Mouse (Mus musculus) forebrain, embryonic 15.5 days (tissue): Measurements from ENCODE around the gene Pebp1. TPM values are rescaled to one million over a fixed set of nuclear protein-coding genes. Genes with fewer than 3 reads are reported as not detected.

ENCODE experiments used
- ATAC-seq: fragments of 200-750 bp; cut with Nextera tagmentation; replicated peaks from 2 replicates; pipeline ENCODE4 v1.8.0; 2017; ENCODE audit warnings: mild to moderate bottlenecking, moderate TSS enrichment, moderate library complexity
- H3K27ac ChIP-seq: fragments of 300-500 bp; sonication (generic); replicated peaks from 2 replicates; pipeline ENCODE4 v1.5.1; 2015; ENCODE audit warnings: mild to moderate bottlenecking, inconsistent platforms
- H3K27me3 ChIP-seq: fragments of 300-500 bp; sonication (generic); 2 replicates; pipeline ENCODE4 v1.6.1; 2015; ENCODE audit warnings: inconsistent platforms
- H3K36me3 ChIP-seq: fragments of 300-500 bp; sonication (generic); 2 replicates; pipeline ENCODE4 v1.6.1; 2015; ENCODE audit warnings: mild to moderate bottlenecking, inconsistent platforms
- H3K4me1 ChIP-seq: fragments of 300-500 bp; sonication (generic); 2 replicates; pipeline ENCODE4 v1.6.1; 2015; ENCODE audit warnings: inconsistent platforms
- H3K4me2 ChIP-seq: fragments of 300-500 bp; sonication (generic); replicated peaks from 2 replicates; pipeline ENCODE4 v1.6.1; 2015; ENCODE audit warnings: mild to moderate bottlenecking, inconsistent platforms
- H3K4me3 ChIP-seq: fragments of 300-500 bp; sonication (generic); 2 replicates; pipeline ENCODE4 v1.5.1; 2015; ENCODE audit warnings: mild to moderate bottlenecking, inconsistent platforms
- H3K9ac ChIP-seq: fragments of 300-500 bp; sonication (generic); replicated peaks from 2 replicates; pipeline ENCODE4 v1.6.1; 2015; ENCODE audit warnings: mild to moderate bottlenecking, inconsistent platforms
- H3K9me3 ChIP-seq: fragments of 300-500 bp; sonication (generic); 2 replicates; pipeline ENCODE4 v1.6.1; 2016; ENCODE audit warnings: inconsistent platforms
- WGBS: fragments of 180-500 bp; shearing (Covaris S2); methylation state at CpG from one replicate; pipeline ENCODE4 v1.1.7; 2015; ENCODE audit warnings: mixed read lengths; 5-methylcytosine and 5-hydroxymethylcytosine counted together
- polyA plus RNA-seq: library from polyadenylated mRNA; unstranded; fragments of >200 nt; fragmentation: Nextera tagmentation; extraction: Ambion mirVana; gene quantifications from 2 replicates; pipeline ENCODE4 v1.2.1, GENCODE M21; 2015

Pebp1 gene
- polyA plus RNA-seq, 1 experiment from 2014 or later: 1,178 TPM

DNA sequence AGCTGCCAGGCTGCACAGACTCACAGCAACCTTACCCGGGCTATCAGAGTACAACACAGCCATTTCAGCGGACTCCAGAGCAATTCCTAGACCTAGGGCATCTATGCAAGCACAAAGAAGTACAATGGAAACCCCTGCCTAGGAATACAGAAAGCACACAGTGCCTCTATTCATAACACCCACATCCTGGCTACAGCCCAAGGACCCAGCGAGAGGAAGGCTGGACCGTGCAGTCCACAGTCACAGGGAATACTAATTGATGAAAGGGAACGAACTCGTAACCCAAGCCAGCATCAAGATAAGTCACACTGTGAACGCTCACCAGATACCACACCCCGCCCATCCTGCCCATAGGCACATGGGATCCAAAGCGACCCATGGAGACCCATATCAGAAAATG lies 3.4 kb downstream of the Pebp1 start:
- H3K9ac ChIP-seq: no peak overlapping the region
- H3K9me3 ChIP-seq: no peaks in the 10 kb centered on the region
- H3K27ac ChIP-seq: peak overlapping the region; percentile 7; the same call in 1 of the 2 replicates
- WGBS: 27% methylated on average over 9 of the region's 9 CpGs
- no peak overlapping the region for H3K4me3 ChIP-seq
- ATAC-seq: peak; percentile 25; the same call in 1 of the 2 replicates
- no peak overlapping the region for H3K4me2 ChIP-seq
- peaks cover 23% of the 10 kb centered on the region for H3K36me3 ChIP-seq
- no peaks in the 10 kb centered on the region for H3K27me3 ChIP-seq
- H3K4me1 ChIP-seq: peaks cover 36% of the 10 kb centered on the region

DNA sequence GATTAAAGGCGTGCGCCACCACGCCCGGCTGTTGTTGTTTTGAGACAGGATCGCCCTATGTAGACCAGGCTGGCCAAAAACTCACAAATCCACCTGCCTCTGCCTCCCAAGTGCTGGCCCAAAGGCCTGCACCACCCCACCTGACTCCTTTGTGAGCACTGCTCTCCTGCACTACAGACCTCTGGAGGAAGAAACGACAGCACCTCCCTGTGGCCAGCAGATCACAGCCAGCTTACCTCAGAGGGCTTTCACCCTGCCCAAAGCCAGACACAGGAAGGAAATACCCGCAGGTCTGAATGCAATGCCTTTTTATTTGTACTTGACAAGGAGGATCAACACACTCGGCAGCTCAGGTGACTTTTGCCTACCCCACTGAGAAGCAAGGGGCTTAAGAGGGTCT lies 5.1 kb downstream of the Pebp1 start:
- no peak overlapping the region for H3K4me3 ChIP-seq
- ATAC-seq: no peak
- H3K4me1 ChIP-seq: peaks cover 30% of the 10 kb centered on the region
- no peak overlapping the region for H3K9ac ChIP-seq
- H3K27ac ChIP-seq: no peak overlapping the region
- peaks cover 23% of the 10 kb centered on the region for H3K36me3 ChIP-seq
- H3K9me3 ChIP-seq: no peaks in the 10 kb centered on the region
- WGBS: 91% methylated on average over 8 of the region's 8 CpGs
- H3K27me3 ChIP-seq: no peaks in the 10 kb centered on the region
- H3K4me2 ChIP-seq: no peak overlapping the region

DNA sequence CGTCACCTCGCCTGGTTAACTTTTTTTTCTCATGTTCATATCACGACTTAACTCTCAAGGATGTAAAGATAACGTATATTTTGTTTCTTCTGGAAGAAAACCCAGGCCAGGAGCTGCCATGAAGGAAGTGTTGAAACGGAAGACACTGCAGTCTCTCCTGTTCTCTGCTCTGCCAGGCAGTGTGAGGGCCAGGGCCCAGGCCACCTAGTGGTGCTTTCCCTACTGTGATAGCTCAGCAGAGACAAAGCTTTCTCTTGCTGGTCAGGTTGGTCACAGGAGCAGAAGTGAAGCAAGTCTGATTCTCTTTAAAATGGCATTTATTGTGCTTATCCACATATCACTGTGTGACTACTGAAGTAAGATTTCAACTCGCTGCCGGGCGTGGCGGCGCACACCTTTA lies 5.9 kb downstream of the Pebp1 start:
- no peak overlapping the region for H3K4me3 ChIP-seq
- no peak overlapping the region for H3K27ac ChIP-seq
- no peaks in the 10 kb centered on the region for H3K27me3 ChIP-seq
- no peak for ATAC-seq
- no peaks in the 10 kb centered on the region for H3K9me3 ChIP-seq
- peaks cover 28% of the 10 kb centered on the region for H3K4me1 ChIP-seq
- H3K9ac ChIP-seq: no peak overlapping the region
- no peak overlapping the region for H3K4me2 ChIP-seq
- H3K36me3 ChIP-seq: peaks cover 23% of the 10 kb centered on the region
- 93% methylated on average over 10 of the region's 10 CpGs for WGBS

DNA sequence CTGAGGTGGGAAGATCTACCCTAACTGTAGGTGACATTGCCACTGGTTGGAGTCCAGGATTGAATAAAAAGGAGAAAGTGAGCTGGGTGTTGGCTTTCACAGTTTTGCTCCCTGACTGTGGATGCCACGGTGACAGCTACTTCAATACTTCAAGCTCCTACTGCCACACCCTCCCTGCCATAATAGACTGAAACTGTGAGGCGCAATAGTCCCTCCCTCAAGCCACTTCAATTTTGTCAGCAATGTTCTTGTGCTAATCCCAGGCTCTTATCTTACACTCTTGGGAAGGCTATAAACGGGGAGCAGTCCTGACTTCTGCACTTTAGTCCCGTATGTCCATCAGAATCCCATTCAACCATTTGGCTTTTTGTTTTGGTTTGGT lies 7.8 kb downstream of the Pebp1 start:
- H3K4me2 ChIP-seq: no peak overlapping the region
- H3K36me3 ChIP-seq: peaks cover 23% of the 10 kb centered on the region
- H3K27me3 ChIP-seq: no peaks in the 10 kb centered on the region
- no peak overlapping the region for H3K4me3 ChIP-seq
- no peak overlapping the region for H3K9ac ChIP-seq
- H3K27ac ChIP-seq: no peak overlapping the region
- 74% methylated on average over 4 of the region's 4 CpGs for WGBS
- ATAC-seq: no peak
- no peaks in the 10 kb centered on the region for H3K9me3 ChIP-seq
- H3K4me1 ChIP-seq: peaks cover 9% of the 10 kb centered on the region

DNA sequence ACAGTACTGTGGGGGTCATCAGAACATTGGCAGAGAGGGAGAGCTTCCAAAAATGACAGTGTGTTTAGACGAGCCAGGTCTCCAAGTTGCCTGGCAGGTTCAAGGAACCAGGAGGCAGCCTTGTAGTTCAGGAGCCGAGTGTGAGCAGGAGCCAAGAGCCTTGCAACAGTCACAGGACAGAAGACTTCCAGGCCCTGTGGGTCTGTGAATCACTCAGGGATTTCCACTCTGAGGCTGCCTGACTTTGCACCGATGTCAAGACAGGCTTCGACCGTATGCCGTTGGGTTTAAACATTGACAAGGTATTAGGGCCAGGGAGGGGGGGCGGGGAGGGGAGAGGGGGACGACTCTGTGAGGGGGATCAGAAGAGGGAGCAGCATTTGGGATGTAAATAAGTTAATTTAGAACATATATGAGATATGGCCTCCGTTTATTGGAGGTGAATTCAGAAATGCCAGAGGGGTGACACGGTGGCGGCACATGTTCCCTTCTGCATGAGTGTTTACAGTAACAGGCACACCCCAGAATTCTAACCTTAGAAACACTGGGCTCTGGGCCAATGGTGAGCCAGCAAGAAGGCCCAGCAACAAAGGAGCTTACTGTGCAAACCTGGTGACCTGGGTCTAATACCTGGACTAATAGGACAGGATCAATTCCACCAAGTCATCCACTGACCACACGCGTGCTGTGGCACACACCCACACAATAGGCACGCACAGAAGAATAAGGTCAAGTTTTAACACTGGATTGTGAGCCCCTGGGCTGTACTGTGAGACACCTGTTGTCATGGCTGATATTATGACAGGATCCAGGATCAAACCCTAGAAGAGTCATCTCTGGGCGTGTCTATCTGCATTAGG lies 8.4 kb downstream of the Pebp1 start:
- Histone ChIP-seq H3K36me3 (peaks cover 23% of the 10 kb centered on the region), H3K4me3 (no peak overlapping the region), H3K4me2 (no peak overlapping the region), H3K27me3 (no peaks in the 10 kb centered on the region), H3K4me1 (peaks cover 3% of the 10 kb centered on the region), H3K27ac (no peak overlapping the region), H3K9me3 (no peaks in the 10 kb centered on the region), H3K9ac (no peak overlapping the region)
- WGBS: 86% methylated on average over 15 of the region's 15 CpGs
- ATAC-seq: no peak

DNA sequence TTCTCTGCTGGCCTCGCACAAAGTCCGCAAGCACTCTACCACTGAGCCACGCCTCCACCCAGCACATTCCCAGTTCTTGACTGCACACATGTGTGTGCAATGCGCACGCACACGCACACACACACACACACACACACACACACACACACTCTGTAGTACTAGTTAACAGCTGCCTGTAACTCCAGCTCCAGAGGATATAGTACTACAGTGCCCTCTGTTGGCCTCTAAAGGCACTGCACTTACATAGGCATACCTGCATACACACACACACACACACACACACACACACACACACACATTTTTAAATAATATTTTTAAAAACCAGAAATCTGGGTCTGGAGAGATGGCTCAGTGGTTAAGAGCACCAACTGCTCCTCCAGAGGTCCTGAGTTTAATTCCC lies 9.6 kb downstream of the Pebp1 start:
- H3K4me2 ChIP-seq: no peak overlapping the region
- H3K27ac ChIP-seq: no peak overlapping the region
- H3K9me3 ChIP-seq: no peaks in the 10 kb centered on the region
- WGBS: 100% methylated on average over 6 of the region's 6 CpGs
- H3K27me3 ChIP-seq: no peaks in the 10 kb centered on the region
- no peak overlapping the region for H3K9ac ChIP-seq
- H3K36me3 ChIP-seq: peaks cover 23% of the 10 kb centered on the region
- no peak overlapping the region for H3K4me3 ChIP-seq
- ATAC-seq: no peak
- H3K4me1 ChIP-seq: no peaks in the 10 kb centered on the region

DNA sequence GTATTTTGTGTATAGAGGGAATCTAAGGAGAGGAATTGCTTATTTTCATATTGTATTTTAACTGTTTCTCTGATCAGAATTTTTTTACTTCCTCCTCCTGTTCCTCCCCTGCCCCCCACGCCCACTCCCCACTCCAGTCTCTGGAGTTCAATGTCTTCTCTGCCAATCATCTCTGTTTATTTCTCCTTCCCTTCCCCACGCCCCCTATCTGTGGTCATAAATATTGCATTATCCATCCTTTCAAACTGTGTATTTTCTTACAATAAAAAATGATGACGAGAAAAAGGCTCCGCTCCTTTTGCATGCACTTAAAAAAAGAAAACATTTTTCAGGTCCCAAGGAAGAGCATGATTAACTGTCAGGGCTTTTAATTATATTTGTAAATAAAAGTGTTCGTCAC lies 12.6 kb downstream of the Pebp1 start:
- no peaks in the 10 kb centered on the region for H3K9me3 ChIP-seq
- no peaks in the 10 kb centered on the region for H3K4me1 ChIP-seq
- ATAC-seq: no peak
- H3K9ac ChIP-seq: no peak overlapping the region
- no peak overlapping the region for H3K27ac ChIP-seq
- H3K36me3 ChIP-seq: peaks cover 9% of the 10 kb centered on the region; the same call in 1 of the 2 replicates
- no peak overlapping the region for H3K4me3 ChIP-seq
- H3K27me3 ChIP-seq: no peaks in the 10 kb centered on the region
- no peak overlapping the region for H3K4me2 ChIP-seq
- WGBS: 77% methylated on average over 5 of the region's 5 CpGs

DNA sequence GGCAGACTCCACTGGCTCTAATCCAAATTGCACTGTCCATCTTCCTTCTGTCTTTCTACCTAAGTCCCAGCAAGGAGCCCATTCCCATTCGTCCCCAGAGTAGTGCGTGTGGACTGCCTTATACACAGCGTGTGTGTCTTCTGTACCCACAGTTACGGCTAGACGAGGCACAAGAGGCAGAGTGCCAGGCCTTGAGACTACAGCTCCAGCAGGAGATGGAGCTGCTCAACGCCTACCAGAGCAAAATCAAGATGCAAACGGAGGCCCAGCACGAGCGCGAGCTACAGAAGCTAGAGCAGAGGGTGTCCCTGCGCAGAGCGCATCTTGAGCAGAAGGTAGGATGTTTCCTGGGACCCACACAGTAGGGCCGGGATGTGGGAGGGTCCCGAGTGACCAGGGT lies 15.5 kb downstream of the Pebp1 start:
- H3K27me3 ChIP-seq: no peaks in the 10 kb centered on the region
- H3K4me3 ChIP-seq: no peak overlapping the region
- whole genome bisulfite sequencing: 88% methylated on average over 14 of the region's 14 CpGs
- H3K4me1 ChIP-seq: no peaks in the 10 kb centered on the region
- no peak overlapping the region for H3K27ac ChIP-seq
- H3K9ac ChIP-seq: no peak overlapping the region
- no peak overlapping the region for H3K4me2 ChIP-seq
- ATAC-seq: no peak
- peaks cover 9% of the 10 kb centered on the region; the same call in 1 of the 2 replicates for H3K36me3 ChIP-seq
- no peaks in the 10 kb centered on the region for H3K9me3 ChIP-seq

DNA sequence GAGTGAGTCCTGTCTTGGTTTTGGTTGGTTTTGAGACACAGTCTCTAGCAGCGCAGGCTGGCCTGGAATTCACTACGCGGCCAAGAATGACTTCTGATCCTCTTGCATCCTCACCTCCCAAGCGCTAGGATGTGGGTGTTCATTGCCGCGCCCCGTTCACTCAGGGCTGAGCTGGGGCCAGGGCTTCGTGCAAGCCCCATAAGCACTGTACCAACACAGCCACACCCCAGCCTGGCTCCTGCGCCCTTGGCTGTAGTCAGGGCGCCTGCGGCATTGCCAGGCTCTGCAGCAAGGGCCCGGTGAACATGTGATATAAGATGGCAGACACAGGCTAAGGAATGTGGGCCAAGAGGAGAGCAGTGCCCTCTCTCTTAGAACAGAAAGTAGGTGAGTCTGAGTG lies 18.0 kb downstream of the Pebp1 start:
- peaks cover 29% of the 10 kb centered on the region for H3K36me3 ChIP-seq

DNA sequence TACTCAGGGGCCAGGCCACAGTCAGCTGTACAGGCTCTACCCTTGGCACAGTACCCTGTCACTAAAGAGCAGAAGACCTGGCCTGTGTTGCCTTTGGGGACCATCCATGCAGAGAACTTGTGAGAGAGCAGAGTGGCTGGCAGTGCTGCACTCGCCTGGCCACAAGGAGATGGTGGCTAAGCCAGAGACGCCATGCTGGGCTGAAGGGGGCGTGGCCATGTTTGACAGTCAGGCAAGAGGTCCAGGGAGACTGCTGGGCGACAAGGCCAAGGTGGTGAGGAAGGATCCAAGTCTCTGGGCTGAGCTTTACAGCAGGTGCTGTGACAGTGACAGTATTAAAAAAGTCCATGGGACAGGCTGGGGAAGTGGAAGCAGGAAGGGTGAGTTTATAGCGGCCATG lies 18.7 kb downstream of the Pebp1 start:
- Histone ChIP-seq H3K27ac (no peak overlapping the region), H3K27me3 (no peaks in the 10 kb centered on the region)

More for the DNA sequence above, 18.0 kb downstream of the Pebp1 start:
- ATAC-seq: no peak
- WGBS: 96% methylated on average over 12 of the region's 12 CpGs
- H3K27ac ChIP-seq: no peak overlapping the region
- H3K9me3 ChIP-seq: no peaks in the 10 kb centered on the region
- no peak overlapping the region for H3K9ac ChIP-seq
- no peak overlapping the region for H3K4me3 ChIP-seq
- no peak overlapping the region for H3K4me2 ChIP-seq
- H3K4me1 ChIP-seq: no peaks in the 10 kb centered on the region
- no peaks in the 10 kb centered on the region for H3K27me3 ChIP-seq

DNA sequence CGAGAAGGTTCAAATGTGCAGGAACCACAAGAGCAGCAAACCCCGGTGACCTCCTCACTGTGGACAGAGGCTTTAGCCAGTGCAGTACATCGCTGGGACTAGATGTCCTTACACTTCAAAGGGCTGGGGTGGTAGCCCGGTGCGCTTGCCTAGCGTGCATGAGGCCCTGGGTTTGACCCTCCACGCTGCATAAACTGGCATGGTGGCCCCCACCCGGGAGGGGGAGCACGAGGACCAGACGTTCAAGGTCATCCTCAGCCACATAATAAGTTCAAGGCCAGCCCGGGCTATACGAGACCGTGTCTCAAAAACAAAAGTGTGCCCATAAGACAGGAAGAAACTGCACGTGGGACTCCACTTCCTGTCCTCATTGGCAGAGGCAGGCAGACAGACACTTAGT lies 19.5 kb downstream of the Pebp1 start:
- Histone ChIP-seq H3K27me3 (no peaks in the 10 kb centered on the region), H3K36me3 (peaks cover 41% of the 10 kb centered on the region), H3K4me1 (no peaks in the 10 kb centered on the region), H3K9me3 (no peaks in the 10 kb centered on the region), H3K4me2 (no peak overlapping the region), H3K27ac (no peak overlapping the region), H3K4me3 (no peak overlapping the region), H3K9ac (no peak overlapping the region)
- WGBS: 88% methylated on average over 14 of the region's 14 CpGs
- ATAC-seq: no peak

More for the DNA sequence above, 18.7 kb downstream of the Pebp1 start:
- ATAC-seq: no peak
- Histone ChIP-seq H3K9ac (no peak overlapping the region), H3K4me3 (no peak overlapping the region), H3K4me2 (no peak overlapping the region), H3K9me3 (no peaks in the 10 kb centered on the region), H3K36me3 (peaks cover 34% of the 10 kb centered on the region), H3K4me1 (no peaks in the 10 kb centered on the region)
- 36% methylated on average over 5 of the region's 5 CpGs for whole genome bisulfite sequencing

DNA sequence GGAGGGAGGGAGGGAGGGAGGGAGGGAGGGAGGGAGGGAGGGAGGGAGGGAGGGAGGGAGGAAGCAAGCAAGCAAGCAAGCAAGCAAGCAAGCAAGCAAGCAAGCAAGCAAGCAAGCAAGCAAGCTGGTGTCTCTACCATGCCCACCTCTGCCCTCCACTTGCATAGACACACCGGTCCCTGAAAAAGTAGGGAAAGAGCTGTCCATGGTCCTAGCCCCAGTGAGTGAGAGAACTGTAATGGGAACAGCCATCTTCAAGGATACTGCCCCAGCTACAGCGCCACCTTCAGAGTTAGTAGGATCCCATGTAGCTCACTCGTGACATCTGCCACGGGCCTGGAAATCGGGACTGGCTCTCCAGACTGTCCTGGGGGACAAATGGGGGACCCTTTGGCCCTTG lies 22.7 kb downstream of the Pebp1 start:
- H3K27me3 ChIP-seq: no peaks in the 10 kb centered on the region
- H3K9me3 ChIP-seq: no peaks in the 10 kb centered on the region
- peaks cover 58% of the 10 kb centered on the region for H3K36me3 ChIP-seq
- WGBS: 56% methylated on average over 5 of the region's 5 CpGs
- no peak overlapping the region for H3K4me2 ChIP-seq
- H3K4me1 ChIP-seq: no peaks in the 10 kb centered on the region
- H3K27ac ChIP-seq: no peak overlapping the region
- no peak overlapping the region for H3K4me3 ChIP-seq
- no peak for ATAC-seq
- no peak overlapping the region for H3K9ac ChIP-seq

DNA sequence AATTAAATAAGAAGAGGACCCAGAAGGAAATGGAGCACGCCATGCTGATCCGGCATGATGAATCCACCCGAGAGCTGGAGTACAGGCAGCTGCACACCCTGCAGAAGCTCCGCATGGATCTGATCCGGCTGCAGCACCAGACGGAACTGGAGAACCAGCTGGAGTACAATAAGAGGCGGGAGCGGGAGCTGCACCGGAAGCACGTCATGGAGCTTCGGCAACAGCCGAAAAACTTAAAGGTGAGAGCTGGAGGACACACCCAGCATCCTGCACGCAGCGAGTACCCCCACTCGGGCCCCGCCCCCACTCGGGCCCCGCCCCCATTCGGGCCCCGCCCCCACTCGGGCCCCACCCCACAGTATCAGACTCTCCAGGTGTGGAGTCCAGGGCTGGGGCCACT lies 23.9 kb downstream of the Pebp1 start:
- H3K4me3 ChIP-seq: no peak overlapping the region

More for the DNA sequence above, 23.9 kb downstream of the Pebp1 start:
- WGBS: 86% methylated on average over 19 of the region's 21 CpGs
- Histone ChIP-seq H3K9me3 (no peaks in the 10 kb centered on the region), H3K36me3 (peaks cover 67% of the 10 kb centered on the region), H3K27ac (no peak overlapping the region), H3K9ac (no peak overlapping the region), H3K27me3 (no peaks in the 10 kb centered on the region), H3K4me1 (no peaks in the 10 kb centered on the region), H3K4me2 (no peak overlapping the region)
- ATAC-seq: no peak
